Mouse (Mus musculus): Measurements from ENCODE around the gene Gm28035. TPM values are rescaled to one million over a fixed set of nuclear protein-coding genes. Genes with fewer than 3 reads are reported as not detected.
A peak's percentile ranks its signal among the peaks of the same experiment; 100 is the strongest.

The Gm28035 gene
- polyA plus RNA-seq, 1 experiment from 2014 or later, result 0.22 TPM

- Histone ChIP-seq H3K4me1 (ENCODE audit: control insufficient read depth, insufficient read depth, low read length) (peaks cover 18% of the 10 kb centered on the region), H3K4me2 (ENCODE audit: low read depth, low read length) (no peak overlapping the region), H3K27me3 (ENCODE audit: control insufficient read depth, insufficient read depth, low read length) (no peaks in the 10 kb centered on the region), H3K9me3 (replicated peaks; ENCODE audit: control insufficient read depth, low read length) (no peaks in the 10 kb centered on the region), H3K27ac (ENCODE audit: low read length) (no peak overlapping the region), H3K4me3 (ENCODE audit: low read length) (no peak overlapping the region), H3K9ac (ENCODE audit: low read length) (no peak overlapping the region), H3K36me3 (ENCODE audit: control insufficient read depth, insufficient read depth) (peaks cover 13% of the 10 kb centered on the region)
- ATAC-seq (replicated peaks; ENCODE audit: extremely low read depth, insufficient read depth, low FRiP score), result no peak
- 91% methylated on average over 5 of the region's 5 CpGs for WGBS
Observed at GRCm38 (mm10) chr2:30247036-30247435, 6.7 kb downstream of the Gm28035 start.

- peaks cover 19% of the 10 kb centered on the region for H3K4me1 ChIP-seq (ENCODE audit: control insufficient read depth, insufficient read depth, low read length)
- no peak overlapping the region for H3K9ac ChIP-seq (ENCODE audit: low read length)
- no peak overlapping the region for H3K27ac ChIP-seq (ENCODE audit: low read length)
- 65% methylated on average over 4 of the region's 4 CpGs for WGBS
- H3K4me2 ChIP-seq (ENCODE audit: low read depth, low read length), result no peak overlapping the region
- ATAC-seq (replicated peaks; ENCODE audit: extremely low read depth, insufficient read depth, low FRiP score), result no peak
- H3K27me3 ChIP-seq (ENCODE audit: control insufficient read depth, insufficient read depth, low read length), result no peaks in the 10 kb centered on the region
- H3K9me3 ChIP-seq (replicated peaks; ENCODE audit: control insufficient read depth, low read length), result no peaks in the 10 kb centered on the region
- H3K4me3 ChIP-seq (ENCODE audit: low read length), result no peak overlapping the region
- peaks cover 13% of the 10 kb centered on the region for H3K36me3 ChIP-seq (ENCODE audit: control insufficient read depth, insufficient read depth)
Observed at GRCm38 (mm10) chr2:30247681-30248080, 7.3 kb downstream of the Gm28035 start.

- Histone ChIP-seq H3K9me3 (replicated peaks; ENCODE audit: control insufficient read depth, low read length) (no peaks in the 10 kb centered on the region), H3K27ac (ENCODE audit: low read length) (no peak overlapping the region), H3K4me3 (ENCODE audit: low read length) (no peak overlapping the region), H3K9ac (ENCODE audit: low read length) (no peak overlapping the region), H3K4me2 (ENCODE audit: low read depth, low read length) (no peak overlapping the region), H3K27me3 (ENCODE audit: control insufficient read depth, insufficient read depth, low read length) (no peaks in the 10 kb centered on the region), H3K4me1 (ENCODE audit: control insufficient read depth, insufficient read depth, low read length) (peaks cover 22% of the 10 kb centered on the region), H3K36me3 (ENCODE audit: control insufficient read depth, insufficient read depth) (peaks cover 9% of the 10 kb centered on the region)
- WGBS, result 92% methylated on average over 3 of the region's 3 CpGs
- no peak for ATAC-seq (replicated peaks; ENCODE audit: extremely low read depth, insufficient read depth, low FRiP score)
Observed at GRCm38 (mm10) chr2:30249182-30249581, 8.8 kb downstream of the Gm28035 start.

GRCm38 (mm10) chr2:30250166-30251128 is 10.1 kb downstream of the Gm28035 start:
- ATAC-seq (replicated peaks; ENCODE audit: extremely low read depth, insufficient read depth, low FRiP score), result no peak
- Histone ChIP-seq H3K27ac (ENCODE audit: low read length) (peak overlapping the region; percentile 12; the same call in 1 of the 2 replicates), H3K9me3 (replicated peaks; ENCODE audit: control insufficient read depth, low read length) (no peaks in the 10 kb centered on the region), H3K4me2 (ENCODE audit: low read depth, low read length) (no peak overlapping the region), H3K4me1 (ENCODE audit: control insufficient read depth, insufficient read depth, low read length) (peaks cover 22% of the 10 kb centered on the region), H3K9ac (ENCODE audit: low read length) (no peak overlapping the region), H3K27me3 (ENCODE audit: control insufficient read depth, insufficient read depth, low read length) (no peaks in the 10 kb centered on the region), H3K4me3 (ENCODE audit: low read length) (no peak overlapping the region), H3K36me3 (ENCODE audit: control insufficient read depth, insufficient read depth) (peaks cover 14% of the 10 kb centered on the region)
- WGBS, result 82% methylated on average over 10 of the region's 10 CpGs

- peaks cover 22% of the 10 kb centered on the region for H3K36me3 ChIP-seq (ENCODE audit: control insufficient read depth, insufficient read depth)
- no peak overlapping the region for H3K4me2 ChIP-seq (ENCODE audit: low read depth, low read length)
- H3K27me3 ChIP-seq (ENCODE audit: control insufficient read depth, insufficient read depth, low read length), result no peaks in the 10 kb centered on the region
- H3K27ac ChIP-seq (ENCODE audit: low read length), result peak overlapping the region; percentile 17; the same call in 1 of the 2 replicates
- H3K9me3 ChIP-seq (replicated peaks; ENCODE audit: control insufficient read depth, low read length), result no peaks in the 10 kb centered on the region
- H3K4me3 ChIP-seq (ENCODE audit: low read length), result no peak overlapping the region
- H3K9ac ChIP-seq (ENCODE audit: low read length), result no peak overlapping the region
- peaks cover 19% of the 10 kb centered on the region for H3K4me1 ChIP-seq (ENCODE audit: control insufficient read depth, insufficient read depth, low read length)
- ATAC-seq (replicated peaks; ENCODE audit: extremely low read depth, insufficient read depth, low FRiP score), result peak; percentile 70
- 56% methylated on average over 5 of the region's 5 CpGs for WGBS
Observed at GRCm38 (mm10) chr2:30251417-30252104, 11.2 kb downstream of the Gm28035 start.

- Histone ChIP-seq H3K9me3 (replicated peaks; ENCODE audit: control insufficient read depth, low read length) (no peaks in the 10 kb centered on the region), H3K27ac (ENCODE audit: low read length) (0 out of 2 replicates have a peak overlapping the region, but pooled peaks have one; percentile 17), H3K36me3 (ENCODE audit: control insufficient read depth, insufficient read depth) (peaks cover 32% of the 10 kb centered on the region), H3K9ac (ENCODE audit: low read length) (no peak overlapping the region), H3K4me2 (ENCODE audit: low read depth, low read length) (no peak overlapping the region), H3K27me3 (ENCODE audit: control insufficient read depth, insufficient read depth, low read length) (no peaks in the 10 kb centered on the region), H3K4me1 (ENCODE audit: control insufficient read depth, insufficient read depth, low read length) (peaks cover 23% of the 10 kb centered on the region), H3K4me3 (ENCODE audit: low read length) (no peak overlapping the region)
- no peak for ATAC-seq (replicated peaks; ENCODE audit: extremely low read depth, insufficient read depth, low FRiP score)
- WGBS, result 76% methylated on average over 3 of the region's 3 CpGs
Observed at GRCm38 (mm10) chr2:30252521-30252920, 12.2 kb downstream of the Gm28035 start.

GRCm38 (mm10) chr2:30253809-30254208 is 13.4 kb downstream of the Gm28035 start:
- H3K9ac ChIP-seq (ENCODE audit: low read length), result no peak overlapping the region
- no peak for ATAC-seq (replicated peaks; ENCODE audit: extremely low read depth, insufficient read depth, low FRiP score)
- H3K9me3 ChIP-seq (replicated peaks; ENCODE audit: control insufficient read depth, low read length), result no peaks in the 10 kb centered on the region
- no peak overlapping the region for H3K4me2 ChIP-seq (ENCODE audit: low read depth, low read length)
- H3K4me3 ChIP-seq (ENCODE audit: low read length), result no peak overlapping the region
- no peak overlapping the region for H3K27ac ChIP-seq (ENCODE audit: low read length)
- WGBS, result 68% methylated on average over 5 of the region's 5 CpGs
- H3K27me3 ChIP-seq (ENCODE audit: control insufficient read depth, insufficient read depth, low read length), result no peaks in the 10 kb centered on the region
- H3K36me3 ChIP-seq (ENCODE audit: control insufficient read depth, insufficient read depth), result peaks cover 34% of the 10 kb centered on the region
- H3K4me1 ChIP-seq (ENCODE audit: control insufficient read depth, insufficient read depth, low read length), result peaks cover 36% of the 10 kb centered on the region

- Histone ChIP-seq H3K27me3 (ENCODE audit: control insufficient read depth, insufficient read depth, low read length) (no peaks in the 10 kb centered on the region), H3K4me1 (ENCODE audit: control insufficient read depth, insufficient read depth, low read length) (peaks cover 46% of the 10 kb centered on the region), H3K36me3 (ENCODE audit: control insufficient read depth, insufficient read depth) (peaks cover 35% of the 10 kb centered on the region), H3K4me3 (ENCODE audit: low read length) (no peak overlapping the region), H3K27ac (ENCODE audit: low read length) (no peak overlapping the region), H3K9ac (ENCODE audit: low read length) (no peak overlapping the region), H3K4me2 (ENCODE audit: low read depth, low read length) (no peak overlapping the region), H3K9me3 (replicated peaks; ENCODE audit: control insufficient read depth, low read length) (no peaks in the 10 kb centered on the region)
- ATAC-seq (replicated peaks; ENCODE audit: extremely low read depth, insufficient read depth, low FRiP score), result no peak
- WGBS, result 96% methylated on average over 42 of the region's 42 CpGs
Observed at GRCm38 (mm10) chr2:30255631-30256395, 15.4 kb downstream of the Gm28035 start.

Data from heart, embryonic 16.5 days (tissue).